Mouse (Mus musculus) cerebellum, adult 2 months (tissue): ENCODE results near the gene Gclc.

Source experiments
- CTCF ChIP-seq: fragments of 200-500 bp; IDR thresholded peaks from 2 replicates; pipeline ENCODE4 v1.5.1; 2011; ENCODE audit warnings: low read depth, mild to moderate bottlenecking, control low read depth, low read length, moderate library complexity, borderline replicate concordance; ENCODE audit not compliant: insufficient read depth
- POLR2A ChIP-seq: fragments of 200-500 bp; IDR thresholded peaks from 2 replicates; pipeline ENCODE4 v1.6.1; 2011; ENCODE audit warnings: low read length, control low read depth, borderline replicate concordance; ENCODE audit not compliant: insufficient read depth

GRCm38 (mm10) chr9:77779711-77780110, 25.4 kb downstream of the Gclc start:
- no peak for TF ChIP-seq CTCF
- TF ChIP-seq POLR2A, result no peak
